Mouse (Mus musculus): ENCODE data around the gene Nanog.

GRCm38 (mm10) chr6:122665866-122666265, 41.4 kb upstream of the Nanog start:
- no peak for TF ChIP-seq CTCF (IDR thresholded peaks at IDR 0.05; ENCODE audit: extremely low read depth, insufficient read depth, low read length)
- no peak for TF ChIP-seq POLR2A (IDR thresholded peaks at IDR 0.05; ENCODE audit: extremely low read depth, insufficient read depth, low read length)
